Mouse (Mus musculus): Measurements from ENCODE around the gene Krt16.

- no peak for TF ChIP-seq CTCF (IDR thresholded peaks at IDR 0.05; ENCODE audit: low read depth, low read length)
- no peak for TF ChIP-seq GATA1 (IDR thresholded peaks at IDR 0.05; ENCODE audit: borderline replicate concordance, low read length)
Measured at GRCm38 (mm10) chr11:100261235-100261605, 12.5 kb upstream of the Krt16 start.
